Mouse (Mus musculus): ENCODE results near the gene Ppp2r5d. TPM values are rescaled to one million over a fixed set of nuclear protein-coding genes. Genes with fewer than 3 reads are reported as not detected.
A peak's percentile ranks its signal among the peaks of the same experiment; 100 is the strongest.

Ppp2r5d gene
- polyA plus RNA-seq, 1 experiment from 2014 or later: 73.9 TPM

GRCm38 (mm10) chr17:46647279-46647678, 57.6 kb downstream of the Ppp2r5d start:
- DNase-seq (ENCODE audit: low spot score) (no peak), ATAC-seq (no peak)
- H3K4me1 ChIP-seq (ENCODE audit: control insufficient read depth, insufficient read depth, low read length): peaks cover 31% of the 10 kb centered on the region
- H3K9ac ChIP-seq (ENCODE audit: low read length): no peak overlapping the region
- H3K4me3 ChIP-seq (ENCODE audit: low read depth, low read length): no peak overlapping the region
- WGBS: 93% methylated on average over 7 of the region's 7 CpGs
- H3K27ac ChIP-seq (ENCODE audit: low read depth, low read length): no peak overlapping the region
- no peak overlapping the region for H3K4me2 ChIP-seq (ENCODE audit: low read length)
- H3K27me3 ChIP-seq (replicated peaks; ENCODE audit: control insufficient read depth, insufficient read depth, low read length): no peaks in the 10 kb centered on the region
- peaks cover 19% of the 10 kb centered on the region for H3K36me3 ChIP-seq (ENCODE audit: control insufficient read depth, insufficient read depth, low read length)
- no peaks in the 10 kb centered on the region for H3K9me3 ChIP-seq (replicated peaks; ENCODE audit: control insufficient read depth, low read length)

GRCm38 (mm10) chr17:46646322-46646662, 58.6 kb downstream of the Ppp2r5d start:
- peaks cover 21% of the 10 kb centered on the region for H3K4me1 ChIP-seq (ENCODE audit: control insufficient read depth, insufficient read depth, low read length)
- H3K36me3 ChIP-seq (ENCODE audit: control insufficient read depth, insufficient read depth, low read length): peaks cover 27% of the 10 kb centered on the region
- 0% methylated on average over 19 of the region's 19 CpGs for WGBS
- no peaks in the 10 kb centered on the region for H3K9me3 ChIP-seq (replicated peaks; ENCODE audit: control insufficient read depth, low read length)
- DNase-seq (ENCODE audit: low spot score) (peak; percentile 86), ATAC-seq (no peak; the same call in 1 of the 2 replicates)
- peak overlapping the region; percentile 86 for H3K4me2 ChIP-seq (ENCODE audit: low read length)
- no peaks in the 10 kb centered on the region for H3K27me3 ChIP-seq (replicated peaks; ENCODE audit: control insufficient read depth, insufficient read depth, low read length)
- peak overlapping the region; percentile 74 for H3K27ac ChIP-seq (ENCODE audit: low read depth, low read length)
- peak overlapping the region; percentile 72 for H3K4me3 ChIP-seq (ENCODE audit: low read depth, low read length)
- peak overlapping the region; percentile 77 for H3K9ac ChIP-seq (ENCODE audit: low read length)

- H3K9me3 ChIP-seq (replicated peaks; ENCODE audit: control insufficient read depth, low read length): no peaks in the 10 kb centered on the region
- H3K4me2 ChIP-seq (ENCODE audit: low read length): peak within 1 kb of the TSS; percentile 86
- peaks cover 15% of the 10 kb centered on the region for H3K4me1 ChIP-seq (ENCODE audit: control insufficient read depth, insufficient read depth, low read length)
- H3K27ac ChIP-seq (ENCODE audit: low read depth, low read length): peak within 1 kb of the TSS; percentile 74
- no peaks in the 10 kb centered on the region for H3K27me3 ChIP-seq (replicated peaks; ENCODE audit: control insufficient read depth, insufficient read depth, low read length)
- under 1% methylated on average over 53 of the region's 53 CpGs for WGBS
- peaks cover 32% of the 10 kb centered on the region for H3K36me3 ChIP-seq (ENCODE audit: control insufficient read depth, insufficient read depth, low read length)
- ATAC-seq: peak; percentile 73
- H3K4me3 ChIP-seq (ENCODE audit: low read depth, low read length): peak within 1 kb of the TSS; percentile 72
- H3K9ac ChIP-seq (ENCODE audit: low read length): peak within 1 kb of the TSS; percentile 77
- DNase-seq (ENCODE audit: low spot score): peak; percentile 98
Observed at GRCm38 (mm10) chr17:46645561-46646321, 59.2 kb downstream of the Ppp2r5d start, which contains the start of the genes Klc4 and Mrpl2. Gene Klc4, minus strand, starts transcription at chr17:46646022. Gene Mrpl2, plus strand, starts transcription at chr17:46646229.

- ATAC-seq (no peak), DNase-seq (ENCODE audit: low spot score) (no peak)
- Histone ChIP-seq H3K36me3 (ENCODE audit: control insufficient read depth, insufficient read depth, low read length) (peaks cover 39% of the 10 kb centered on the region), H3K4me3 (ENCODE audit: low read depth, low read length) (peak overlapping the region; percentile 72), H3K27ac (ENCODE audit: low read depth, low read length) (no peak overlapping the region), H3K9me3 (replicated peaks; ENCODE audit: control insufficient read depth, low read length) (no peaks in the 10 kb centered on the region), H3K4me1 (ENCODE audit: control insufficient read depth, insufficient read depth, low read length) (peaks cover 15% of the 10 kb centered on the region), H3K9ac (ENCODE audit: low read length) (peak overlapping the region; percentile 68), H3K4me2 (ENCODE audit: low read length) (peak overlapping the region; percentile 79), H3K27me3 (replicated peaks; ENCODE audit: control insufficient read depth, insufficient read depth, low read length) (no peaks in the 10 kb centered on the region)
- 5% methylated on average over 11 of the region's 11 CpGs for WGBS
Observed at GRCm38 (mm10) chr17:46644916-46645475, 59.9 kb downstream of the Ppp2r5d start.

GRCm38 (mm10) chr17:46644152-46644805, 60.6 kb downstream of the Ppp2r5d start:
- ATAC-seq (no peak), DNase-seq (ENCODE audit: low spot score) (no peak)
- Histone ChIP-seq H3K4me3 (ENCODE audit: low read depth, low read length) (0 out of 2 replicates have a peak overlapping the region, but pooled peaks have one; percentile 72), H3K9me3 (replicated peaks; ENCODE audit: control insufficient read depth, low read length) (no peaks in the 10 kb centered on the region), H3K36me3 (ENCODE audit: control insufficient read depth, insufficient read depth, low read length) (peaks cover 45% of the 10 kb centered on the region), H3K9ac (ENCODE audit: low read length) (peak overlapping the region; percentile 68; the same call in 1 of the 2 replicates), H3K4me1 (ENCODE audit: control insufficient read depth, insufficient read depth, low read length) (peaks cover 12% of the 10 kb centered on the region), H3K4me2 (ENCODE audit: low read length) (peak overlapping the region; percentile 79), H3K27ac (ENCODE audit: low read depth, low read length) (no peak overlapping the region), H3K27me3 (replicated peaks; ENCODE audit: control insufficient read depth, insufficient read depth, low read length) (no peaks in the 10 kb centered on the region)
- WGBS: 91% methylated on average over 12 of the region's 12 CpGs

GRCm38 (mm10) chr17:46642060-46642459, 62.9 kb downstream of the Ppp2r5d start:
- WGBS: 93% methylated on average over 17 of the region's 17 CpGs
- no peak overlapping the region for H3K4me2 ChIP-seq (ENCODE audit: low read length)
- no peak for ATAC-seq
- DNase-seq (ENCODE audit: low spot score): no peak
- H3K27ac ChIP-seq (ENCODE audit: low read depth, low read length): no peak overlapping the region
- peaks cover 46% of the 10 kb centered on the region for H3K36me3 ChIP-seq (ENCODE audit: control insufficient read depth, insufficient read depth, low read length)
- H3K4me3 ChIP-seq (ENCODE audit: low read depth, low read length): no peak overlapping the region
- H3K4me1 ChIP-seq (ENCODE audit: control insufficient read depth, insufficient read depth, low read length): peaks cover 12% of the 10 kb centered on the region
- H3K27me3 ChIP-seq (replicated peaks; ENCODE audit: control insufficient read depth, insufficient read depth, low read length): no peaks in the 10 kb centered on the region
- no peak overlapping the region for H3K9ac ChIP-seq (ENCODE audit: low read length)
- H3K9me3 ChIP-seq (replicated peaks; ENCODE audit: control insufficient read depth, low read length): no peaks in the 10 kb centered on the region

GRCm38 (mm10) chr17:46639929-46640328, 65.0 kb downstream of the Ppp2r5d start:
- H3K27ac ChIP-seq (ENCODE audit: low read depth, low read length): no peak overlapping the region
- ATAC-seq (no peak), DNase-seq (ENCODE audit: low spot score) (no peak)
- no peak overlapping the region for H3K4me3 ChIP-seq (ENCODE audit: low read depth, low read length)
- WGBS: 72% methylated on average over 9 of the region's 9 CpGs
- H3K27me3 ChIP-seq (replicated peaks; ENCODE audit: control insufficient read depth, insufficient read depth, low read length): no peaks in the 10 kb centered on the region
- peaks cover 55% of the 10 kb centered on the region for H3K36me3 ChIP-seq (ENCODE audit: control insufficient read depth, insufficient read depth, low read length)
- H3K9me3 ChIP-seq (replicated peaks; ENCODE audit: control insufficient read depth, low read length): no peaks in the 10 kb centered on the region
- H3K4me2 ChIP-seq (ENCODE audit: low read length): no peak overlapping the region
- H3K4me1 ChIP-seq (ENCODE audit: control insufficient read depth, insufficient read depth, low read length): peaks cover 11% of the 10 kb centered on the region
- H3K9ac ChIP-seq (ENCODE audit: low read length): no peak overlapping the region

GRCm38 (mm10) chr17:46636831-46637523, 67.9 kb downstream of the Ppp2r5d start:
- 15% methylated on average over 15 of the region's 15 CpGs for WGBS
- Histone ChIP-seq H3K4me2 (ENCODE audit: low read length) (peak overlapping the region; percentile 33), H3K9me3 (replicated peaks; ENCODE audit: control insufficient read depth, low read length) (no peaks in the 10 kb centered on the region), H3K27me3 (replicated peaks; ENCODE audit: control insufficient read depth, insufficient read depth, low read length) (no peaks in the 10 kb centered on the region), H3K27ac (ENCODE audit: low read depth, low read length) (peak overlapping the region; percentile 61; the same call in 1 of the 2 replicates), H3K4me1 (ENCODE audit: control insufficient read depth, insufficient read depth, low read length) (peaks cover 7% of the 10 kb centered on the region; the same call in 1 of the 2 replicates), H3K4me3 (ENCODE audit: low read depth, low read length) (no peak overlapping the region), H3K36me3 (ENCODE audit: control insufficient read depth, insufficient read depth, low read length) (peaks cover 69% of the 10 kb centered on the region), H3K9ac (ENCODE audit: low read length) (no peak overlapping the region; the same call in 1 of the 2 replicates)
- DNase-seq (ENCODE audit: low spot score): peak; percentile 90
- peak; percentile 79 for ATAC-seq

Measured in forebrain, embryonic 14.5 days (tissue).